Mouse (Mus musculus) CD4-positive, CD25-positive, alpha-beta regulatory T cell, adult 2 months (primary cell): ENCODE measurements around the gene Adgrl1.

ENCODE experiments used
- DNase-seq: peaks from one replicate; pipeline ENCODE4 v3.0.0-alpha.2; 2012; ENCODE audit warnings: low read depth, low spot score

The Adgrl1 gene

DNA sequence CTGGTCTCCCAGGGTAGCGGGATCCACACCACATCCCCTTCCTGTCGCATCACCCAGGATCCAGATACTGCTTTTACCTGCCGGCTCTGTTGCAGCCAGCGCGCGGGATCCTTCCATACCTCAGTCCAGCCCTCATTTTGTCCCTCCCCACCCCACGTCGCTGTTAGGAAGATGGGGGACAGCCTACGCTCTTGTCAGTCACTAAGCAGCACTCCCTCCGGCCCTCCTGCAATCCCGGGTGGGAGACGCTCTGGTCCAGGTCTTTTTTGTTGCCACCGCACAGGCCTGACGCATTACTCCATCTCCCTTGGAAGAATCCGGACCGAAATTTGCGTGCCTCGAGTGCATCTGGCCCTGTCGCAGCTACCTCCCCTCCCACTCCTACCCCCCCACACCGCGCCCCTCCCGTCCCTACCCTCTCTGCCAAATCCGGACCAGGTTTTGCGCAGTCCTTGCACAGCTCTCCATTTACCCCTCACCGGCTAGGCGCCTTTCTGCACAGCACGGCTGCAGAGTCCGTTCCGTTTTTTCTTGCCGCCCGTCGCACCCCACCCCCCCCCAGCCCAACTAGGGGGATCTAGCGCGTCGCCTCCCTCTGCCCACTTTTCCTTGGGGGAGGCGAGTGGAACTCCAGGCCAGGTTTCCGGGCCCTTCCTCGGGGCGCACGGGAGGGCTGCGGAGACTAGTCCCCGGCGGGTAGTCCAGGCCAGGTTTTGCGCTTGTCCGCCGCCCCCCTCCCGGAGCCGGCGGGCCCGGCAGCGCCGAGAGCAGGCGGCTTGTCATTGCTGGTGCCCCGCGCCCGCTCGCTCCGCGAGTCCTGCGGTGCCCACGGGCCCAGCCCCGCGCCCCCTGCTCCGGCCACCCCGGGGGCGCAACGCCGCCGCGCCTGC is at the start of gene Adgrl1:
Gene Adgrl1 (plus strand): TSS at position 743 of the 890 bp plus-strand sequence.
- DNase-seq: peak; percentile 88

DNA sequence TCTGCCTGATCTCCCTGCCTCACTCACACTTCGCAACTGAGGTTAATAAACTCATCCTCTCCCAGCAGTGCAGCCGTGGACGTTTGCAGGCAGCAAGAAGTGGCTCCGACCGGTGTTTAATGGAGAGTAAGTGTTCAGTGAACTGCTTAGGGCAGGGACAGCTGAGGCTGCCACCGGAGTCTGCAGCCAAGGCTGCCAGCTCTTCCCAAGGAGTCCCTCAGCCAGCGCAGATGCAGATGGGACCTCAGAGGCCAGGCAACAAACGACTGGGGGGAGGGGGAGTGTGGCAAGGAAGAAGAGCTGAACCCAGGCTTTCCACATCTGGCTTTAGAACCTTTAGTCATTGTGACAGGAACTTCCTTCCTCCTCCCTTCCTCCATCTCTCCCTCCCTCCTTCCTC is 47.6 kb upstream of the Adgrl1 start:
- no peak for DNase-seq

DNA sequence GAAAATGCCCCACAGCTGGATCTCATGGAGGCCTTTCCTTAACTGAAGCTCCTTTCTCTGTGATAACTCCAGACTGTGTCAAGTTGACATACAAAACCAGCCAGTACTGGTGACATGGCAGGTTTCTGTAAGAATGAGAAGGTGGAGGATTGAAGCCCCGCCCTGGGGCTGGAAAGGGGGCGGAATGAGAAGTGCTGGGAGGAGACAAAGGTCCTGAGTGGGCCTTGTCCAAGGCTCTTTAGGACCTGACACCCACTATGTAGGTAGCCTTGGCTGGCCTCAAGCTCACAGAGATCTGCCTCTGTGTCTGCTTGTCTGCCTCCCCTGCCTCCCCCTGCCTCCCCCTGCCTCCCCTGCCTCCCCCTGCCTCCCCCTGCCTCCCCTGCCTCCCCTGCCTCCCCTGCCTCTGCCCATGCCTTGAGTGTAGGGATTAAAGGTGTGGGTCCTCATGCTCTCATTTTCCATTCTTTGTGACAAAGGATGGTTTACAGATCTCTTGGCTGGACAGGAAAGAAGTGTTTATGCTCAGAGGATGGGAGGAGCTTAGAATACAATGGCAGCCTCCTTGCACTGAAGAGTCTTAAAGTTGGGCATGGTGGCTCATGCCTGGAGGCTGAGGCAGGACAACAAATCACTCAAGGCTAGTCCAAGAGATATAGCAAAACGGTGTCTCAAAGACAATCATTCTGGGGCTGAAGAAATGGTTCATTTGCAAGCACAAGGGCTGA is 46.4 kb upstream of the Adgrl1 start:
- DNase-seq: no peak

DNA sequence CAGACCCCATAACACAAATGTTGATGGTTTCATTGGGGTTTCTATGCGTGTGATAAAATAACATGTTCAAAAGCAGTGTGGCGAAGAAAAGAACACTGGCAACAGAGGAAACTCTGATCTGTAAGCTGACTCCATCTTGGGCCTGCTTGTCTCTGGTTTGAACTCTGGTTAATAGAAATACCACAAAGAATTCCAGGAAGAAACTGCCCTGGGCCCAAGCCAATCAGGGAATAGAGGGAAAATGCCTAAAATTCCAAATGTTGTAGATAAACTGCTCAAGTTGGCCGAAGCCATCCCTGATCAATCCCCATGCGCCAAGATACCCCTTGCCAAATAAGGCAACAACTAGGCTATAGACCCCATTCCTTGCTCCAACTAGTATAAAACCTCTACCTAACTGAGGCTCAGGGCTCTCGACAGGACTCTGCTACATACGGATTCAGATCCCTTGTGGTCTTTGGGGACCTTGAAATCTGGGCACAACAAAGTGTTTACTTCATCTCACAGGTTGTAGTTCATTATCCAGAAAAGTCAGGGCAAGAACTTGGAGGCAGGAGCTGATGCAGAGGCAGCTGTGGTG is 43.3 kb upstream of the Adgrl1 start:
- DNase-seq: no peak

DNA sequence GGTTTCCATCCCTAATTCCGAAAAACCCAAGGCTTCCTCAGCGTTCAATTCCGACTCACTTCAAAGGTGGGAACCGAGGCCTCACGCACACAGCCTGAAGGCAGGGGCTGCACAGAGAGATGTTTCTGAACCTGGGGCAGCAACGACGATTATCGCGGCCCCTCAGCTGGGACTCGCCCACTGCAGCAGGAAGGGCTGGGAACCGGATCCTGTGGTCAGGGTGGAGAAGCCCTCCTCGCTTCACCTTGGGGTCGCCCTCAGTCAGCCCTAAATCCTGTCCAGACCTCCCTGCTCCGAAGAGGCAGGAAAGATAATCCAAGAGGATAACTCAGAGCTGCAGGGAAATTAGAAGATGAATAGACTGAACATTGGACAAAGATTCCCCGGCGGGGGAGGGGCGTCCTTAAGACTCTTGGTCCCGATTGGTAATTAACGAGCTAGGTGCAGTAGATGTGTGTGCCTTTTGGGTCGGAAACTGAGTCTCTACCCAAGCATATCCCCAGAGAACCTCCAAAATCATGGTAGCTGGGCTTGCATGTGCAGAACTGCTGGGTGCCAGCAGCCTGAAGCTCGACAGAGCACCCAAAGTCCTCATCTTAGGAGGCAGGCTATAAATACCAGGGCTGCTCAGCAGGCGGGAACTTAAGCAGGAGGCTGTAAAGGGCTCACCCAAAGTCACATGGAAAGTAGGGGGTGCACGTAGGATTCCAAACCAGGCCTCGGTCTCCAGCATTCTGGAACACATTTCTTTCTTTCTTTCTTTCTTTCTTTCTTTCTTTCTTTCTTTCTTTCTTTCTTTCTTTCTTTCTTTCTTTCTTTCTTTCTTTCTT is 37.3 kb upstream of the Adgrl1 start:
- DNase-seq: peak; percentile 3

DNA sequence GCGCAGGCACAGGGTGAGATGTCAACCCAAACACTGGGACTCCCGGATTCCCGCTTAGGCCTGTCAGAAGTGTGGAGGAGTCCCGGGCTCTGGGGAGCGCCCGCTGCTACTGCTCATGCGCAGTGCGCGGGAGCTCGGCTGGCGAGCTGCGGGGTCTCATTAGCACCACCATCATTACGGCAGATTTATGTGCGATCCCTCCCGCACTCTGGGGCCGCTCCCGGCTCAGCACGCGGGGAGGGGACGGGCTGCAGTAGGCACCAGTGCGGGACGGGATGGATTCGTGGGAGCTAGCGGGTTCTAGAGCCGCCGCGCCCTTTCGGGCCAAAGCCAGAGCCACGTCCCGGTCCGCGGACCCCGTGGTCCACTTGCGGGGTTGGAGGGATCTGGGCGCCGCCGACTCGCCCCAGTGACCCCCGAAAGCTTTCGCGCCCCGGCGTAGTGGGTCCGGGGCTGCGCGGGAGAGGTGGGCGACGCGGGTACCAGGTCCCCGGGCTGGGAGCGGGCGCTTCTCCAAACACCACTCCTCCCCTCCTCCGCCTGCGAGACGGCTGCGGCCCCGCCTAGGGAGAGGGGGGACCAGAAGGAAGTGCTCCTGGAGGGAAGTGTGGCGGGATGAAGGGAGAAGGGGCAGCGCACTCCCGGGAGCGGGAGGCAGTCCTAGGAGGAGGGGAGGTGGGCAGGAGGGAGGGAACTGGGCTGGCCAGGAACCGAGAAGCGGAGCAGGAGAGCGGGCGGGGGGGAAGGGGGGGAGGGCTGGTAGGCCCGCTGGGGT is 24.8 kb upstream of the Adgrl1 start:
- peak; percentile 30 for DNase-seq

DNA sequence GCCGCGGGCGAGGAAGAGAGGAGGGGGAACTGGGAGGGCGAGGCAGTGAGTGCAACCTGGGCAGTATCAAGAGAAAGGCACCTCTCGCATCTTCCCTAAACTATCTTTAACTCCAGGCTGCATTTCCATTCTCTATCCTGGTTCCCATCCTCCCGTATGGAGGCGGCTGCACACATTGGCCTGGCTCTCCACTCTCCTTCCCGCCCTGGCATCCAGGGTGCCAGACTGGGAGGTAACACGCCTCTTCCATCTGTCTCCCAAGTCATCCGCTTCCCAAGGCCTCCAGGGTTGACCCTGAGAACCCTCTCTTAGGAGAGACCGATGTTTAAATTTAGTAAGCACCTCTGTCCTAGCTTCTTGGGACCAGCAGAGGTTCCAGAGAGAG is 24.3 kb upstream of the Adgrl1 start:
- DNase-seq: no peak

DNA sequence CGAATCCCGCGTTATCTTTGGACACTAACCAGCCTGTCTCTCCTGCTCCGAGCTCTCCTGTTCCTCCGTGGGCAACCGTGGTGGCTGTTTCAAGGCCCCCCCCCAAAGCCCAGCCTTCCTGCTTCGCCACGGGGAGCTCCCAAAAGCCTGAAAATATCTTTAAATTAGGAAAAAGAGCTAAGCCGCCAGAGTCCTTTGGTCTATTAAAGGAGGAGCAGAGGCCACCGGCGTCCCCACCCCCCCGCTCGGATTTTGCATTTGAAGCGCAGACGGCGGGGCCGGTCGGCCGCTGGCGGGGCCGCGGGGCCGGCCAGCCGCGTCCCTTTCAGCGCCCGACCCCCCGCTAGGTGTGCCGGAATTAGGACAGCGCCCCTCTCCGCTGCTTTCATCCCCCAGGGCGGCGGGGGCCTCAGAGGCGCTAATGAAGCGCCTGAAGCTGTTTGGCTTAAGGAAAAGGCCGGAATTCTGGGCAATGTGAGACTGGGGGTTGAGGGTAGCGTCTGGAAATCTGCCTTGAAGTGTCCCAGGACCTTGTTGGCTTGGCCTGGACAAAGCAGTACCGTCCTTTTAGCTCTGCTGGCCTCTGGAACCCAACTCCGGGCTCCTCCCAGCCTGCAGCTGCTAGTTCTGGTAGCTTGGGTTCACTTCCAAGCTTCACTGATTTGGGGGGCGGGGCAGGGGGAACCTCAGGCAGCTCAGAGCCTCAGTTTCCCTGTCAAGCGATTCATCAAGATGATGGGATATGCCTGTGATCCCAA is 23.6 kb upstream of the Adgrl1 start:
- peak; percentile 11 for DNase-seq

DNA sequence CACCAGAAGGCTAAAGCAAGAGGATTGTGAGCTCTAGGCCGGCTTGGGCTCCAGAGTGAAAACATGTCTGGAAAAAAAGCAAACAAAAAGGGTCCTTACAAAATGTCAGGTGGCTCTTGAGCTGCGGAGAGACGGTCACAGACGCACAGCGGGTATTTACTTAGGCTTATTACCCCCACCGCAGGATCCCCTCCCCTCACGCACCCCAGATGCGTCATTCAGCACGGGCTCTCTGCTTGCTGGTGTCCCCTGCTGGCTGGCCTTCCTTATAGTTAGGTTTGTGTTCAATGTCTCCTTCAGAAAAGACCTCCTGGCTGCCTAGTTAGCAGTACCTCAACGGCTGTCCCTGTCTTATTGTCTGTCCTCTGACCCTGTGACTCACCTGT is 23.1 kb upstream of the Adgrl1 start:
- peak; percentile 60 for DNase-seq

DNA sequence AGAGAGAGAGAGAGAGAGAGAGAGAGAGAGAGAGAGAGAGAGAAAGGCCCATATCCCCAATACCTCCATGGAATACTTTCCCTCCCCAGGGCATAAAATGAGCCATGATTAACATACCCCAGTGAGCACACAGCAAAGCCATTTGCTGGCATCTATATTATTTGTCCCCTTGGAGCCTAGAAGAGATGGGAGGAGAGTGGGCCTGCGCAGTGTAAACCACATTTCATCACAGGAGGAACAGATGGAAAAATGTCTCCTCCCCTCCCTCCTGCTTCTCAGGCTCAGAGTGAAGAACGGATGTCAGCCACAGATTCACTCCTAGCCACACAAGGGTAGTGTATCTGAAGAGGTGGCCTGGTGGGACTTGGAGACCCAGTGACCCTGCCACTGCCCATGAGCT is 11.5 kb upstream of the Adgrl1 start:
- no peak for DNase-seq

DNA sequence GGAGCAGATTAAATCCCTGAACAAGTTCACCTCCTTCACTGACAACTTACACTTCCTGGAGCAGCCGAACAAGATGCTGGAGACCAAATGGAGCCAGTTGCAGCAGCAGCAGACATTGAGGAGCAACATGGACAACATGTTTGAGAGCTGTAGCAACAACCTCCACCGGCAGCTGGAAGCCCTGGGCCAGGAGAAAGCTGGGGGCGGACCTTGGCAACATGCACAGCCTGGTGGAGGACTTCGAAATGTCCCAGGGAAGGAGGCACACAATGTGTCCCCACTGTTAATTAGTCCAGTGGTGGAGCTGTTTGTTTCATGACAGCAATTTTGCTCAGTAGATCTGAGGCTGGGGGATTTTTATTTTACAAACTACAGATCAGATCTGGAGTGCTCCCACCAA is 7.8 kb upstream of the Adgrl1 start:
- no peak for DNase-seq

DNA sequence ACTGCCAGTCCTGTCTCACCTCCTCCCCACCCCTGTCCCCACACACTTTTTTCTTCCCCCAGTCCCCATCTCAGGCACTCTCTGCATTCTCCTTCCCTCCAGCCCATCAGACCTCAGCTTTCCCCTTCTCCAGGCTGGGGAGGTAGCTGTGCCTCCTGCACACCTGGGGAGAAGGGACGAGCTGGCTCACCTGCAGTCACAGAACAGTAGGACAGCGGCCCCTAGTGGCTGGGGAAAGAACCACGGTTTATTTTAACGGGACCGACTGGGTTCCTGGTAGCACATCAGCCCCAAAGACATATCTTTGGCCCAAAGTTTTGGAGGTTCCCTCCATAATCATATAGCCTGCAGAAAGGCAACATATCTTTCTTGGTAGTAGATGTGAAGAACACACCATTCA is 6.0 kb upstream of the Adgrl1 start:
- DNase-seq: peak; percentile 90

DNA sequence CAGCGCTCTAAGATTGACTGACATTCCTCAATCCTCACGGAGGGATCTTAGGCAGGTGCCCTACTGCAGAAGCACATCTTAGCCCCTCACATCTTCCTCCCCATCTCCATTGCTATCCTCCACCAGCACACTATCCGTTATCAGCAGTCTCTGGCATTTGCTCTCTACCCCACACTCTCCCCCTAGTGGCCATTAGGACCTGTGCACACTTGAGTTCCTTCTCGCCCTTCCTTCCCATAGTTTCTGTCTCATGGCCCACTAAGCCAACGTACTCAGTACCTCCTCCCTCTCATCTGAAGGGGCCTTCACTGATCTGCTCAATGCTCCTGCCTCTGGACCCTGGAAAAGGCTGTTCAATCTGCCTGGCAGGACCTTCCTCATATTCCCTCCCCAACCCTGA is 4.0 kb upstream of the Adgrl1 start:
- peak; percentile 80 for DNase-seq

DNA sequence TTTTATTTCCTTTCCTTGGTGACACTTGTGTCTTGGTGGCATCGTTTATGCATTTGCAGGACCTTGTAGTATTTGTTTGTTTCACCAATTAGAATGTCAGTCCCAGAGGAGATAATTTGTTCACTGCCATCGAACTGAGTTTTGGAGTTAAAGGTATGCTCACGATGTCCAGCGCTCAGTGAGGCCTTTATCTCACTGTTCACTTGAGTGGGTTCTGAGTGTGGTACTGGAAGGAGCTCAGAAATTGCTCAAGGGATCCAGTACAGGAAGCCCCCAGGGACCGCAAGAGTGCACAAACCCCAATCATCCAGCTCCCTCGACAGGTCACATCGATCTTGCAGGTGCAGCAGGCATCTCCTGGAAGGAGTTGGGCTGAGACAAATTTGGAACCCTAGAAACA is 3.4 kb upstream of the Adgrl1 start:
- no peak for DNase-seq

DNA sequence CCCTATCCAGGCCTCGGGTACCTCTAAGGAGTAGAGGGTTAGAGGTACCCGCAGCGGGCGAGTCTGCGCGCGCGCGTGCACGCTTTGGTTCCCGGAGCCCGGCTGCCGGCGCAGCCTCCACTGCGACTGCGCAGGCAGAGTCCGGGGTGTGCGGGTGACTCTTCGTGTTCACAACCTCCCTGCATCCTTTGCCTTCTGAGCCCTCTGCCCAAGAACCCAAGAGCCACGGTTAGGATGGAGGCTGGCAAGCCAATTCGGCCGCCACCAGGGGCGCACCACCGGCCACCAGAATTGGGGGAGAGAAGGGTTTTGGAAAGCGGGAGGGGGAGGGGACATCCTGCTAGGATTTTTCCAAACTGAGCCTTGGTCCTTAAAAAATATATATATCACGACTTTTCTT is 2.7 kb upstream of the Adgrl1 start:
- peak; percentile 59 for DNase-seq

DNA sequence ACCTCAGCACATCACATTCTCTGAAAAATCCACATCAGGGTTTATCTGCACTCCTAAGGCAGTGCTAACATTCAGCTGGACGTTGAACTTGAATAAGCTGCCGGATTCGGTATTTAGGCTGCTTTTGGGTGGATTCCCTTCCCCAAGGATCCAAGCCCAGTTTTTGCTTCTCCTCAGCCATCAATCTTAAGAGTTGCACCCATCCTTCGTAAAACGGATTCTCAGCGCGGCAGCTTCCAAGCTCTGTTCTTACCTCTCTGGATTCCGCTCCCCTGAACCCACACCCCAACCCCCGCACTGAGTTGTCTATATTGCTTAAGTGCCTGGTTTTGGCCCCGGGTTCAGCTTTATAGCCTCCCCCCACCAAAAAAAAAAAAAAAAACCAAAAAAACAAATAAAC is 1.4 kb upstream of the Adgrl1 start:
- no peak for DNase-seq

DNA sequence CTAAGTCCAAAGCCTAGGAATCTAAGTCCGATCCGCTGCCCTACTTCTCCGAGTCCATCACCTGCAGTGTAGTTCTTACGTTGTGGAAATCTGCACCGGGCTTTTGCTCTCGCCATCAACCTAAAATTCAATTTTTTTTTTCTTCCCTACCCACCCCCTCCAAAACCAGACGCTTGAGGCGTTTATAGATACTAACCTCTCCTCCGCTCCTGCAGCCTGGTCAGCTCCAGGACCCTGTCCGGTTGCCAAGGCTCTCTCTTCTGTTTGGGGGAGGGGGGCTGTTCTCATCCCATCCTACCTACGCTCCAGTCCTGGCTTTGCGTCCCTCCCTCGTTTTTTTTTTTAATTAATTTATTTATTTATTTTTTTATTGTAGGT is 931 bp upstream of the Adgrl1 start:
- peak; percentile 71 for DNase-seq

DNA sequence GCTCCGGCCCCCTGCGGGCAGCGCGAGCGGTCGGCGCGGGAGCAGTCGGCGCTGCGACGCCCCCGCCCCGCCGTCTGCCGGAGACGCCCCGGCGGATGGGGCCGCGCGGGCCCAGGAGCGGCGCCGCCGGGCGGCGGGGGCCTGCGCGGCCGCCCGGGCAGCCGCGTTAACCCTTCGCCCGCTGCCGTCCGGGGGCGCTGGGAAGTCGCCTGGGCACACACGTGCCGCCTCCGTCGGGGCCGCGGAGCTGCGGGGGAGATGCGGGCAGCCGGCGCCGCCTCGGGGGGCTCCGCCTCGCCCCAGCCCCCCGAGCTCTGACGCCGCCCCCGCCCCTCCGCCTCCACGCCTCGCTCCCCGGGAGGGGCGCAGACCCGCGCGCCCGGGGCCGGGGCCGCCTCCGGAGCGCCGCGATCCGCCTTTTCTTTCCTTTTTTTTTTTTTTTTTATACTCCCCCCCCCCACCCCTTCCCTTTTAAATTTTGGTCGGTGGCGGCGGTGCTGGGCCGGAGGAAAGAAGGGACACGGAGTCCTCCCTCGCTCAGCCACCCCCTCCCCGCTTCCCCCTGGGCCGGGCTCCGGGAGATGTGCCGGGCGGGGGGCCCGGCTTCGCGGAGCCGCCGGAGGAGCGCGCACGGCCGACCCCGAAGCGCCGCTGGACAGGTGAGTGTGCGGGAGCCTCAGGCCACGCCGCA is 506 bp downstream of the Adgrl1 start:
- DNase-seq: no peak

DNA sequence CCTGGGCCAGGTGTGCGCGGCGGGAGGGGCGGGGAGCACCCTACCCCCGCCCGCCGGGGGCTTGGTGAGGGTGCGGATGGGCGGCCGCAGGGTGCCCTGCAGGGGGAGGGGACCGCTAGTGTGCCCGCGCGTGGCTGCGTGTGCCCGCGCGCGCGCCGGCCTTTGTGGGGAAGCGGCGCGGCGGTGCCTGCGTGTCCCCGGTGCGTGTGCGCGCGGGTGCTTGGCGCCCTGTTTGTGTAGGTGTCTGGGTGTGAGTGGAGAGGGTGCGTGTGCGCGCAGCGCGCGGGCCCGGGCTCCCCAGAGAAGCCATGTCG is 1.0 kb downstream of the Adgrl1 start:
- peak; percentile 69 for DNase-seq
